Mouse (Mus musculus) hindbrain, embryonic 13.5 days (tissue): ENCODE data around the gene Dock4. TPM values are rescaled to one million over a fixed set of nuclear protein-coding genes. Genes with fewer than 3 reads are reported as not detected.

Experiments
- ATAC-seq: fragments of 200-750 bp; cut with Nextera tagmentation; 2 replicates; pipeline ENCODE4 v1.8.0; 2017; ENCODE audit warnings: moderate TSS enrichment; ENCODE audit not compliant: low FRiP score
- H3K27ac ChIP-seq: fragments of 300-500 bp; sonication (generic); 2 replicates; pipeline ENCODE4 v1.5.1; 2015; ENCODE audit warnings: inconsistent platforms, mild to moderate bottlenecking, moderate library complexity
- H3K27me3 ChIP-seq: fragments of 300-500 bp; sonication (generic); 2 replicates; pipeline ENCODE4 v1.6.1; 2015; ENCODE audit warnings: mild to moderate bottlenecking, inconsistent platforms
- H3K36me3 ChIP-seq: fragments of 300-500 bp; sonication (generic); 2 replicates; pipeline ENCODE4 v1.6.1; 2015; ENCODE audit warnings: mild to moderate bottlenecking, inconsistent platforms
- H3K4me1 ChIP-seq: fragments of 300-500 bp; sonication (generic); replicated peaks from 2 replicates; pipeline ENCODE4 v1.6.1; 2015; ENCODE audit warnings: inconsistent platforms
- H3K4me2 ChIP-seq: fragments of 300-500 bp; sonication (generic); 2 replicates; pipeline ENCODE4 v1.6.1; 2015; ENCODE audit warnings: inconsistent platforms, mild to moderate bottlenecking, moderate library complexity
- H3K4me3 ChIP-seq: fragments of 300-500 bp; sonication (generic); 2 replicates; pipeline ENCODE4 v1.5.1; 2015; ENCODE audit warnings: mild to moderate bottlenecking, inconsistent platforms
- H3K9ac ChIP-seq: fragments of 300-500 bp; sonication (generic); 2 replicates; pipeline ENCODE4 v1.6.1; 2015; ENCODE audit warnings: mild to moderate bottlenecking, inconsistent platforms
- H3K9me3 ChIP-seq: fragments of 300-500 bp; sonication (generic); 2 replicates; pipeline ENCODE4 v1.6.1; 2016; ENCODE audit warnings: inconsistent platforms
- WGBS: fragments of 180-500 bp; shearing (Covaris S2); methylation state at CpG from one replicate; pipeline ENCODE4 v1.1.7; 2015; 5-methylcytosine and 5-hydroxymethylcytosine counted together
- polyA plus RNA-seq: library from polyadenylated mRNA; unstranded; fragments of >200 nt; fragmentation: Nextera tagmentation; extraction: Ambion mirVana; gene quantifications from 2 replicates; pipeline ENCODE4 v1.2.1, GENCODE M21; 2015

Gene Dock4
- polyA plus RNA-seq, 1 experiment from 2014 or later, result 43.4 TPM

- no peak overlapping the region for H3K9ac ChIP-seq
- H3K9me3 ChIP-seq, result no peaks in the 10 kb centered on the region
- no peak overlapping the region for H3K4me3 ChIP-seq
- no peaks in the 10 kb centered on the region for H3K4me1 ChIP-seq
- no peak overlapping the region for H3K4me2 ChIP-seq
- peak; percentile 61 for ATAC-seq
- H3K27ac ChIP-seq, result no peak overlapping the region
- no peaks in the 10 kb centered on the region for H3K27me3 ChIP-seq
- H3K36me3 ChIP-seq, result peaks cover 41% of the 10 kb centered on the region
Observed at GRCm38 (mm10) chr12:40828025-40828424, 382.3 kb downstream of the Dock4 start.

DNA sequence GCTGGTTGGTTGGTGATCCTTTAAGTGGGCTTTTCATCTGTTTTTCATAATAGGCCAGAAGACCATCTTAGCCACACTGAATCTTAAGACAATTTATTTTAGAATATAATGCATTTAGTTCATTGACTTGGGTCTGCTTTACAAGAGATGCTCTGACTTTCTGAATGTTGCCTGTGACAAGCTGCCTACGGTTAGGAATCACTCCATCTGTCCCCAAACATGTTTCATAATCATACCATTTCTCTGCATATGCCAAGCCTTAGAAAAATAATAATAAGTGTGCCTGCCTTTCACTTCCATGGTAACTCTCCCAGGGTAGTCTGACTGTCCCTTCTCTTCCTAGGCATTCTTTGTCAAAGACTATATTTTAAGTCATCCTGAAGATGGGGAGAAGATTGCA, 383.5 kb downstream of the Dock4 start:
- no peak overlapping the region for H3K27ac ChIP-seq
- H3K27me3 ChIP-seq, result no peaks in the 10 kb centered on the region
- no peak overlapping the region for H3K4me3 ChIP-seq
- no peak overlapping the region for H3K9ac ChIP-seq
- no peak for ATAC-seq
- no peaks in the 10 kb centered on the region for H3K9me3 ChIP-seq
- 86% methylated on average over 1 of the region's 1 CpGs for WGBS
- peaks cover 53% of the 10 kb centered on the region for H3K36me3 ChIP-seq
- H3K4me2 ChIP-seq, result no peak overlapping the region
- no peaks in the 10 kb centered on the region for H3K4me1 ChIP-seq

DNA sequence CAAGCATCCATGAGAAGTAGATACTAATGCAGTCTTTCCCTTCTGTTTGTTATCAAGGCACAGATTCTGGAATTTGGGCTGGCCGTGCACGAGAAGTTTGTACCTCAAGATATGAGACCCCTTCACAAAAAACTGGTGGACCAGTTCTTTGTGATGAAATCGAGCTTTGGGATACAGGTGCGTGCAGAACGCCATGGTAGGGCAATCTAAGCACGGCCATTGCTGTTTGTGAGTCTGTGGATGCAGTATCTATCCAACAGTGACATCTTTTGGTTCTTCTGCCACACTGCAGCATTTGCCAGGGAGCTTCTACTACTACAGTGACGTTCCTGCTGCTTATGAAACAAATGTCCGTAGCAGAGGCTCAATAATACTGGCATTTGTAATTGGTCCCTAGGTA, 386.4 kb downstream of the Dock4 start:
- H3K4me3 ChIP-seq, result no peak overlapping the region
- H3K36me3 ChIP-seq, result peaks cover 69% of the 10 kb centered on the region
- H3K27ac ChIP-seq, result no peak overlapping the region
- peaks cover 8% of the 10 kb centered on the region for H3K4me1 ChIP-seq
- WGBS, result 64% methylated on average over 8 of the region's 8 CpGs
- no peak overlapping the region for H3K9ac ChIP-seq
- peak; percentile 73; the same call in 1 of the 2 replicates for ATAC-seq
- H3K27me3 ChIP-seq, result no peaks in the 10 kb centered on the region
- H3K4me2 ChIP-seq, result no peak overlapping the region
- H3K9me3 ChIP-seq, result no peaks in the 10 kb centered on the region

DNA sequence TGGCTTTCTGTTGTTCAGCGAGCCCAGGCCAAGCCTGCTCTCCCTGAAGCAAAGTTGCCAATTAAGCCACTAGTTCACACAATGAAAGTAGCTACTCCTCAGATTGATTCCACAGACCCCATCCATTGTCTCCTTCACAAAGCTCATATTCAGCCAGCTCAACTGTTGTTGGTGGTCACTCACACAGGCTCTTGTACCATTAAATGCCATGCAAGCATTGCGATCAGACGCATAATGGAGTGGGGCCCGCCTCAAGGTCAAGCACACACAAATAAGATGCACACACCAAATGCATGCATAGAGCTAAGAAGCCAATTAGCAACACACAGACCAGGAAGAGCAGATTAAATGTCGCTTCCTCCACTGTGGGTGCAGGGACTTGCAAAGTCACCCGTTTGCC, 391.2 kb downstream of the Dock4 start:
- Histone ChIP-seq H3K4me2 (no peak overlapping the region), H3K36me3 (peaks cover 44% of the 10 kb centered on the region), H3K27me3 (no peaks in the 10 kb centered on the region), H3K4me3 (no peak overlapping the region), H3K4me1 (peaks cover 24% of the 10 kb centered on the region), H3K27ac (peak overlapping the region; percentile 66), H3K9ac (no peak overlapping the region), H3K9me3 (no peaks in the 10 kb centered on the region)
- WGBS, result 26% methylated on average over 6 of the region's 6 CpGs
- ATAC-seq, result 0 out of 2 replicates have a peak, but pooled peaks have one; percentile 25

GRCm38 (mm10) chr12:40837597-40838337, 392.0 kb downstream of the Dock4 start:
- WGBS, result 3% methylated on average over 8 of the region's 8 CpGs
- Histone ChIP-seq H3K4me2 (no peak overlapping the region), H3K4me1 (peaks cover 24% of the 10 kb centered on the region), H3K27ac (peak overlapping the region; percentile 56; the same call in 1 of the 2 replicates), H3K4me3 (no peak overlapping the region), H3K36me3 (peaks cover 40% of the 10 kb centered on the region), H3K9me3 (no peaks in the 10 kb centered on the region), H3K27me3 (no peaks in the 10 kb centered on the region), H3K9ac (no peak overlapping the region)
- peak; percentile 65 for ATAC-seq

- peaks cover 35% of the 10 kb centered on the region for H3K36me3 ChIP-seq
- no peak for ATAC-seq
- peak overlapping the region; percentile 45 for H3K27ac ChIP-seq
- H3K4me1 ChIP-seq, result peaks cover 24% of the 10 kb centered on the region
- no peak overlapping the region for H3K4me2 ChIP-seq
- H3K4me3 ChIP-seq, result no peak overlapping the region
- WGBS, result 57% methylated on average over 2 of the region's 2 CpGs
- no peak overlapping the region for H3K9ac ChIP-seq
- no peaks in the 10 kb centered on the region for H3K9me3 ChIP-seq
- no peaks in the 10 kb centered on the region for H3K27me3 ChIP-seq
Observed at GRCm38 (mm10) chr12:40838338-40838695, 392.6 kb downstream of the Dock4 start.

- WGBS, result 81% methylated on average over 5 of the region's 5 CpGs
- peak overlapping the region; percentile 45 for H3K27ac ChIP-seq
Observed at GRCm38 (mm10) chr12:40838940-40839339, 393.2 kb downstream of the Dock4 start.

GRCm38 (mm10) chr12:40839817-40840216, 394.1 kb downstream of the Dock4 start:
- H3K27me3 ChIP-seq, result no peaks in the 10 kb centered on the region
- 70% methylated on average over 4 of the region's 4 CpGs for WGBS
- no peak for ATAC-seq

More at GRCm38 (mm10) chr12:40838940-40839339, 393.2 kb downstream of the Dock4 start:
- Histone ChIP-seq H3K9me3 (no peaks in the 10 kb centered on the region), H3K27me3 (no peaks in the 10 kb centered on the region), H3K9ac (no peak overlapping the region), H3K4me2 (no peak overlapping the region), H3K36me3 (peaks cover 29% of the 10 kb centered on the region), H3K4me3 (no peak overlapping the region), H3K4me1 (peaks cover 24% of the 10 kb centered on the region)
- ATAC-seq, result no peak

DNA sequence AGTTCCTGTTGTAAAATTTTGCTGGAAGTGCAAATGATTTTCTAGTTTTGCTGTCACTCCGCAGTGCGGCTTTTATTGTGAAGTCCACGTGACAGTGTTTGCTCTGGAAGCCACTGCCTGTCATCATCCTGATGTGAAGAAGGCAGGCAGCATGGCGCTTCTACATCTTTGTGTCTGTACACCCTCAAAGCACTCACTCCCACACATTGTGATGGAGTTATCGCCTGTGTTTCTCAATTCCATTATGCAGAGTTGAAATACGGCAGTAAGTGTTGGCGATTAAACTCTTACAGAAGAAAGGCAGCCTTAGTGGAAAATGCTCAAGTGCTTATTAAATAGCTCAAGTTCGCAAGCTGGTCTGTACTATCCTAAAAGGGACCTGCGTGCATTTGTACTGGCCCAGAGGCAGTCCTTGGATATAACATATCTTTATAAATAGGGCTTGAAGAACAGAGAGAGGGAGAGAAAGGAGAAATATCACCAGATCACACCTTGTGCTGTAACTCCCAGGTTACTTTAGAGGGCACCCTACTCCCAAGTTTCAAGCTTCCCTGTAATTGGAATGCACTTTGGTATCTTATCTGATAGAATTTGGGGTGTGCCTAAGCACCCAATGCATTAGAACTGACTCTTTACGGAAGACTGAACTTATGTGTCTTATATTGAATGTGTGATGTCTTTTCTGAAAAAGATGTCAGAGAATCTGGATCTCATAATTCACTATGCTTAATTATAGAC, 396.7 kb downstream of the Dock4 start:
- Histone ChIP-seq H3K4me3 (no peak overlapping the region), H3K36me3 (peaks cover 15% of the 10 kb centered on the region), H3K4me2 (no peak overlapping the region), H3K27ac (no peak overlapping the region), H3K9me3 (no peaks in the 10 kb centered on the region), H3K27me3 (no peaks in the 10 kb centered on the region), H3K9ac (no peak overlapping the region), H3K4me1 (peaks cover 16% of the 10 kb centered on the region)
- WGBS, result 86% methylated on average over 10 of the region's 10 CpGs
- no peak for ATAC-seq

More at GRCm38 (mm10) chr12:40839817-40840216, 394.1 kb downstream of the Dock4 start:
- Histone ChIP-seq H3K27ac (no peak overlapping the region), H3K36me3 (peaks cover 25% of the 10 kb centered on the region), H3K9ac (no peak overlapping the region), H3K4me3 (no peak overlapping the region), H3K9me3 (no peaks in the 10 kb centered on the region), H3K4me1 (peaks cover 24% of the 10 kb centered on the region), H3K4me2 (no peak overlapping the region)

GRCm38 (mm10) chr12:40842991-40843390, 397.2 kb downstream of the Dock4 start:
- WGBS, result 88% methylated on average over 5 of the region's 5 CpGs
- H3K27me3 ChIP-seq, result no peaks in the 10 kb centered on the region
- H3K36me3 ChIP-seq, result peaks cover 15% of the 10 kb centered on the region
- peaks cover 12% of the 10 kb centered on the region for H3K4me1 ChIP-seq
- H3K4me2 ChIP-seq, result no peak overlapping the region
- no peak overlapping the region for H3K4me3 ChIP-seq
- ATAC-seq, result no peak
- H3K9ac ChIP-seq, result no peak overlapping the region
- no peak overlapping the region for H3K27ac ChIP-seq
- H3K9me3 ChIP-seq, result no peaks in the 10 kb centered on the region

GRCm38 (mm10) chr12:40843474-40844080, 397.8 kb downstream of the Dock4 start:
- Histone ChIP-seq H3K9ac (no peak overlapping the region), H3K4me1 (peaks cover 7% of the 10 kb centered on the region), H3K36me3 (peaks cover 15% of the 10 kb centered on the region), H3K27me3 (no peaks in the 10 kb centered on the region), H3K4me3 (no peak overlapping the region), H3K9me3 (no peaks in the 10 kb centered on the region), H3K4me2 (no peak overlapping the region), H3K27ac (no peak overlapping the region)
- WGBS, result 84% methylated on average over 3 of the region's 3 CpGs
- no peak for ATAC-seq

DNA sequence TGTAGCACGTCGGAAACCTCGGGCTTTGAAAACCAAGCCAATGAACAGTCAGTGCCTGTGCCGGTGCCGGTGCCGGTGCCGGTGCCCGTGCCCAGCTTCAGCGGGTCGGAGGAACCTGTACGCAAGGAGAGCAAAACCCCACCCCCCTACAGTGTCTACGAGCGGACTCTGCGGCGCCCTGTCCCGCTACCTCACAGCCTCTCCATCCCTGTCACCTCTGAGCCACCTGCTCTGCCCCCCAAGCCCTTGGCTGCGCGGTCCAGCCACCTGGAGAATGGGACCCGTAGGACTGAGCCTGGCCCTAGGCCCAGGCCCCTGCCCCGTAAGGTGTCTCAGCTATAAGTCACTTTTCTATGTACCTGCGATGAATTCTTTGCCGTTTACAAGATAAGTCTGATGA, 398.6 kb downstream of the Dock4 start:
- Histone ChIP-seq H3K27ac (no peak overlapping the region), H3K4me2 (no peak overlapping the region), H3K36me3 (peaks cover 15% of the 10 kb centered on the region), H3K4me3 (no peak overlapping the region), H3K9me3 (no peaks in the 10 kb centered on the region), H3K27me3 (no peaks in the 10 kb centered on the region), H3K4me1 (no peaks in the 10 kb centered on the region), H3K9ac (no peak overlapping the region)
- WGBS, result 93% methylated on average over 22 of the region's 22 CpGs
- no peak for ATAC-seq
